Mouse (Mus musculus): ENCODE results near the gene Sept9. TPM values are rescaled to one million over a fixed set of nuclear protein-coding genes. Genes with fewer than 3 reads are reported as not detected.

Sept9 gene
- 96.5 and 96.9 TPM in 2 replicates for polyA plus RNA-seq (2014; fragmentation: Nextera tagmentation; extraction: Ambion mirVana)

- Histone ChIP-seq H3K27me3 (ENCODE audit: control insufficient read depth, insufficient read depth, low read length) (peaks cover 44% of the 10 kb centered on the region), H3K36me3 (replicated peaks; ENCODE audit: control insufficient read depth, insufficient read depth) (no peaks in the 10 kb centered on the region), H3K4me3 (replicated peaks; ENCODE audit: low read length) (peak within 1 kb of the TSS; percentile 30), H3K4me2 (replicated peaks) (peak within 1 kb of the TSS; percentile 59), H3K27ac (no peak within 1 kb of the TSS), H3K9ac (0 out of 2 replicates have a peak within 1 kb of the TSS, but pooled peaks have one; percentile 11), H3K9me3 (ENCODE audit: control insufficient read depth, low read length) (no peaks in the 10 kb centered on the region), H3K4me1 (replicated peaks; ENCODE audit: control insufficient read depth, insufficient read depth, low read length) (peaks cover 8% of the 10 kb centered on the region)
- DNase-seq (ENCODE audit: low spot score) (no peak), ATAC-seq (ENCODE audit: low FRiP score) (no peak)
- WGBS: under 1% methylated on average over 70 of the region's 70 CpGs
Observed at GRCm38 (mm10) chr11:117199282-117200175, at the start of gene Sept9. Gene Sept9 (plus strand): TSS chr11:117199661.

DNA sequence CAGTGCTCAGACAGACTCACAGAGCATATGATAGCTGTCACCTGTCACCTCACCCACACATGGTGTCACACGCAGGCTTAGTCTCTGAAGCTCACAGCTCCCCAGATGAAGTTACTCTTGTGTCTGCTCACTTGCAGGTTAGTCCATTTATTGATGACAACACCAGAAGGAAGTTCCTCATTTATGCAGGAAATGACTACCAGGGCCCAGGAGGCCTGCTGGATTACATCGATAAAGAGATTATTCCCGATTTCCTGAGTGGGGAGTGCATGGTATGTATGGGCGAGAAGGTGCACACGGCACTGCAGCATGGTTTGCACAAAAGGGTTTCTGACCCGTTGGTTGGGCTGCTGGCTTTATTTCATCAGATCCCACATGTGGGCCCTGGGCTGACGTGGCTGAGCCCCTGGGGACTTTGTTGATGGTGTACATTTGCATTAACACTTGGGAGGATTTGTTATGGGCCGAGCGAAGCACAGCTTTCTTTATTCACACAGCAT, 48.9 kb upstream of the Sept9 start:
- Histone ChIP-seq H3K4me3 (replicated peaks; ENCODE audit: low read length) (no peak overlapping the region), H3K4me1 (replicated peaks; ENCODE audit: control insufficient read depth, insufficient read depth, low read length) (no peaks in the 10 kb centered on the region), H3K27ac (no peak overlapping the region), H3K9ac (no peak overlapping the region), H3K36me3 (replicated peaks; ENCODE audit: control insufficient read depth, insufficient read depth) (peaks cover 97% of the 10 kb centered on the region), H3K4me2 (replicated peaks) (no peak overlapping the region), H3K27me3 (ENCODE audit: control insufficient read depth, insufficient read depth, low read length) (no peaks in the 10 kb centered on the region), H3K9me3 (ENCODE audit: control insufficient read depth, low read length) (no peaks in the 10 kb centered on the region)
- WGBS: 73% methylated on average over 9 of the region's 9 CpGs
- ATAC-seq (ENCODE audit: low FRiP score): no peak
- DNase-seq (ENCODE audit: low spot score): no peak

- ATAC-seq (ENCODE audit: low FRiP score): no peak
- Histone ChIP-seq H3K4me1 (replicated peaks; ENCODE audit: control insufficient read depth, insufficient read depth, low read length) (no peaks in the 10 kb centered on the region), H3K27me3 (ENCODE audit: control insufficient read depth, insufficient read depth, low read length) (no peaks in the 10 kb centered on the region), H3K4me2 (replicated peaks) (no peak overlapping the region), H3K36me3 (replicated peaks; ENCODE audit: control insufficient read depth, insufficient read depth) (peaks cover 97% of the 10 kb centered on the region), H3K9me3 (ENCODE audit: control insufficient read depth, low read length) (no peaks in the 10 kb centered on the region), H3K9ac (no peak overlapping the region), H3K4me3 (replicated peaks; ENCODE audit: low read length) (no peak overlapping the region), H3K27ac (no peak overlapping the region)
- WGBS: 95% methylated on average over 7 of the region's 7 CpGs
- DNase-seq (ENCODE audit: low spot score): no peak
Observed at GRCm38 (mm10) chr11:117151461-117151860, 48.0 kb upstream of the Sept9 start.

DNA sequence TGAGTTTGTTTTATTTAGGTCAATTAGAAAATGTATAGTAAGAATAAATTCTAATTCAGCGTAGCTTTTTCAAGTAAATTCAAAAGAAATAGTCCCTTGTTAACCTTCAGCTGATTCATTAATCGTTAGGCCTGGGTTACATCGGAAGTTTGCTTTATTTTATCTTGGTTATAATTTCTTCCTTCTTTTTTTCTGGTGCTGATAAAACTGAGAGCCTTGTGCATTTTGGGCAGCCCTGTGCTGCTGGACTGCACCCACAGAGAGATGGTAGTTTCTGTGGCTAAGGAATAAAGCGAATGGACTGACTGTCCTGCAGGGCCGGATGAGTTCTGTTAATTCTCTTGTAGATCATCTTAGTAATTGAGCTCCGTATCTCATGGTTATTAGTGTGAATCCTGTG, 46.9 kb upstream of the Sept9 start:
- WGBS: 95% methylated on average over 6 of the region's 6 CpGs
- no peak overlapping the region for H3K4me2 ChIP-seq (replicated peaks)
- no peak overlapping the region for H3K27ac ChIP-seq
- ATAC-seq (ENCODE audit: low FRiP score) (no peak), DNase-seq (ENCODE audit: low spot score) (no peak)
- H3K9ac ChIP-seq: no peak overlapping the region
- no peaks in the 10 kb centered on the region for H3K27me3 ChIP-seq (ENCODE audit: control insufficient read depth, insufficient read depth, low read length)
- peaks cover 95% of the 10 kb centered on the region for H3K36me3 ChIP-seq (replicated peaks; ENCODE audit: control insufficient read depth, insufficient read depth)
- no peak overlapping the region for H3K4me3 ChIP-seq (replicated peaks; ENCODE audit: low read length)
- no peaks in the 10 kb centered on the region for H3K4me1 ChIP-seq (replicated peaks; ENCODE audit: control insufficient read depth, insufficient read depth, low read length)
- H3K9me3 ChIP-seq (ENCODE audit: control insufficient read depth, low read length): no peaks in the 10 kb centered on the region

GRCm38 (mm10) chr11:117153553-117153952, 45.9 kb upstream of the Sept9 start:
- no peak for ATAC-seq (ENCODE audit: low FRiP score)
- DNase-seq (ENCODE audit: low spot score): no peak
- H3K9me3 ChIP-seq (ENCODE audit: control insufficient read depth, low read length): no peaks in the 10 kb centered on the region
- H3K27me3 ChIP-seq (ENCODE audit: control insufficient read depth, insufficient read depth, low read length): no peaks in the 10 kb centered on the region
- peaks cover 95% of the 10 kb centered on the region for H3K36me3 ChIP-seq (replicated peaks; ENCODE audit: control insufficient read depth, insufficient read depth)
- no peak overlapping the region for H3K9ac ChIP-seq
- no peak overlapping the region for H3K4me3 ChIP-seq (replicated peaks; ENCODE audit: low read length)
- H3K4me2 ChIP-seq (replicated peaks): no peak overlapping the region
- no peak overlapping the region for H3K27ac ChIP-seq
- no peaks in the 10 kb centered on the region for H3K4me1 ChIP-seq (replicated peaks; ENCODE audit: control insufficient read depth, insufficient read depth, low read length)
- WGBS: 63% methylated on average over 9 of the region's 9 CpGs

DNA sequence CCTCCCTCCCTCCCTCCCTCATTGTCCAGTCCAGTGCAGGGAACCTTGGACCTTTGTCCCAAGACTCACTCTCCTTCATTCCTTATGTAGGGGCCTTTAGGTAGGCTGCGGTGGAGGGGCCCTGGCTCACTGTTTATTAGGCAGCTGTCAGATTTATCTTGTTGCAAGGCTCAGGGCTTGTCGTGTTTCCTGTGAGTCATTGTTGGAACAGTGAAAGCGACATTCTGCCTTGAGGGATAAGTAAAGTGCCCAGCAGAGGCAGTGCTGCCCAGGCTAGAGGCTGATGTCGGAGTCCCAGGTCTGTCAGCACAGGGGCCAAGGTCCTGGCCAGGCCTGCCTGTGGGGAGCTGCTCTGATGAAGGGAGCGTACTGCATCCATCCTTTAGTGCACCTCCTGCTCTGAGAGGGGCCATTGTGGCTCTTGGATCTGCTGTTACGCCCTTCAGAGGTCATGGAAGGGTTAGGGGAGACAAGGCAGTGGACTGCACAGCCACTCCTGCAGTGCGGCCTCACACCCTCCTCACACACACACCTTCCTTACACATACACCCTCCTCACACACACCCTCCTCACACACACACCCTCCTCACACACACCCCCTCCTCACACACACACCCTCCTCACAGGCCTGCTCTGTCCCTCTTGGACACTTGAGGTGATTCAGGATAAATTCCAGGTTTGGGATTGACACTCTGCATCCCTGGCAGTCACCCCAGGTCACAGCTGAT, 45.2 kb upstream of the Sept9 start:
- WGBS: 54% methylated on average over 7 of the region's 7 CpGs

GRCm38 (mm10) chr11:117156725-117157124, 42.7 kb upstream of the Sept9 start:
- Histone ChIP-seq H3K4me3 (replicated peaks; ENCODE audit: low read length) (no peak overlapping the region), H3K4me2 (replicated peaks) (no peak overlapping the region), H3K27me3 (ENCODE audit: control insufficient read depth, insufficient read depth, low read length) (no peaks in the 10 kb centered on the region), H3K36me3 (replicated peaks; ENCODE audit: control insufficient read depth, insufficient read depth) (peaks cover 76% of the 10 kb centered on the region), H3K9ac (no peak overlapping the region), H3K27ac (no peak overlapping the region), H3K4me1 (replicated peaks; ENCODE audit: control insufficient read depth, insufficient read depth, low read length) (no peaks in the 10 kb centered on the region), H3K9me3 (ENCODE audit: control insufficient read depth, low read length) (no peaks in the 10 kb centered on the region)
- ATAC-seq (ENCODE audit: low FRiP score) (0 out of 2 replicates have a peak, but pooled peaks have one; percentile 35), DNase-seq (ENCODE audit: low spot score) (peak; percentile 40)
- WGBS: 14% methylated on average over 14 of the region's 15 CpGs

More for the DNA sequence above, 45.2 kb upstream of the Sept9 start:
- H3K9me3 ChIP-seq (ENCODE audit: control insufficient read depth, low read length): no peaks in the 10 kb centered on the region
- H3K27me3 ChIP-seq (ENCODE audit: control insufficient read depth, insufficient read depth, low read length): no peaks in the 10 kb centered on the region
- ATAC-seq (ENCODE audit: low FRiP score): no peak
- no peaks in the 10 kb centered on the region for H3K4me1 ChIP-seq (replicated peaks; ENCODE audit: control insufficient read depth, insufficient read depth, low read length)
- H3K27ac ChIP-seq: no peak overlapping the region
- no peak overlapping the region for H3K4me3 ChIP-seq (replicated peaks; ENCODE audit: low read length)
- H3K4me2 ChIP-seq (replicated peaks): no peak overlapping the region
- peaks cover 95% of the 10 kb centered on the region for H3K36me3 ChIP-seq (replicated peaks; ENCODE audit: control insufficient read depth, insufficient read depth)
- H3K9ac ChIP-seq: no peak overlapping the region
- no peak for DNase-seq (ENCODE audit: low spot score)

GRCm38 (mm10) chr11:117158343-117158742, 41.1 kb upstream of the Sept9 start:
- Histone ChIP-seq H3K27me3 (ENCODE audit: control insufficient read depth, insufficient read depth, low read length) (no peaks in the 10 kb centered on the region), H3K4me2 (replicated peaks) (no peak overlapping the region), H3K9ac (no peak overlapping the region), H3K9me3 (ENCODE audit: control insufficient read depth, low read length) (no peaks in the 10 kb centered on the region), H3K27ac (0 out of 2 replicates have a peak overlapping the region, but pooled peaks have one; percentile 14), H3K4me3 (replicated peaks; ENCODE audit: low read length) (no peak overlapping the region), H3K36me3 (replicated peaks; ENCODE audit: control insufficient read depth, insufficient read depth) (peaks cover 60% of the 10 kb centered on the region), H3K4me1 (replicated peaks; ENCODE audit: control insufficient read depth, insufficient read depth, low read length) (no peaks in the 10 kb centered on the region)
- ATAC-seq (ENCODE audit: low FRiP score) (0 out of 2 replicates have a peak, but pooled peaks have one; percentile 35), DNase-seq (ENCODE audit: low spot score) (no peak)
- 72% methylated on average over 11 of the region's 11 CpGs for WGBS

All from hindbrain, embryonic 14.5 days (tissue).